Mouse (Mus musculus) E14TG2a.4 (cell line): ENCODE results near the gene Ryr1.

Experiments used
- H3K27me3 ChIP-seq: 2 replicates; pipeline ENCODE4 v1.6.1; 2014; ENCODE audit warnings: low read length, control low read depth; ENCODE audit not compliant: insufficient read depth
- H3K36me3 ChIP-seq: 2 replicates; pipeline ENCODE4 v1.6.1; 2014; ENCODE audit warnings: low read length, control low read depth; ENCODE audit not compliant: insufficient read depth
- H3K4me1 ChIP-seq: replicated peaks from 2 replicates; pipeline ENCODE4 v1.6.1; 2014; ENCODE audit warnings: low read depth, low read length, control low read depth
- H3K4me3 ChIP-seq: replicated peaks from 2 replicates; pipeline ENCODE4 v1.5.1; 2014; ENCODE audit warnings: mild to moderate bottlenecking, low read length
- H3K9me3 ChIP-seq: 2 replicates; pipeline ENCODE4 v1.6.1; 2014; ENCODE audit warnings: low read length, control low read depth
- CTCF ChIP-seq: conservative IDR thresholded peaks from 2 replicates; pipeline ENCODE4 v1.5.1; 2014; ENCODE audit warnings: low read length
- NANOG ChIP-seq: IDR thresholded peaks from 2 replicates; pipeline ENCODE4 v1.6.1; 2014; ENCODE audit warnings: borderline replicate concordance, low read length, mixed read lengths
- POU5F1 ChIP-seq: IDR thresholded peaks from 2 replicates; pipeline ENCODE4 v1.6.1; 2014; ENCODE audit warnings: low read length, borderline replicate concordance

Ryr1 gene

DNA sequence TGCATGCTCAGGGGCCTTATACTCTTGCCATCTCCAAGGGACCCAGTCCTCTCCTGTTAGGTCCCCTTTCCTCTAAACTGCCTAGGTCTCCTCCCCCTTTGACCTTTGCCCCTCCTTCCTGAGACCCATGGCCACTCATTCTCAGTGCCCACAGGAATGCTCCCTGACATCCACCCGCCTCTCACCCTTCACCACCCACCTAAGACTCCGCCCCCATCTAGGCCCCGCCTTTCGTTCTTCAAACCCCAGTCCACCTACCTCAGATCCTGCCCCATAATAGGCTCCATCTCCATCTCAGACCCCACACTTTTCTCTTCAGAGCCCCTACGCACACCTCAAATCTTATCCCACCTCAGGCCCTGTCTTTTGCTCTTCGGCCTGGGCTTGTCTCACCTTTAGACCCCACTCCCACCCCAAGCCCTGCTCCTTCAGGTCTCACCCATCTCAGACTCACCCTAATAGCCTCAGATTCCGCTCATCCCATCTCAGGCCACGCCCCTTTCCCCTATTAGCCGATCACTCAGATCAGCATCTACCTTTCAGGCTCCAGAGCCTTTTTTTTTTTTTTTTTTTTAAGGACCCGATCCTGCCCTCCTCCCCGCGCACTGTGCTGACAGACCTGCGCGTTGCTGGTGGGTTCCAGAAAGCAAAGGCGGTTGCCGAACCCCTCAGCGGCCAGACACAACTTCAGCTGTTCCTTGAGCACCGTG is 6.7 kb downstream of the Ryr1 start:
- TF ChIP-seq POU5F1 (no peak), CTCF (no peak), NANOG (no peak)
- Histone ChIP-seq H3K4me1 (peaks cover 25% of the 10 kb centered on the region), H3K9me3 (no peaks in the 10 kb centered on the region)

DNA sequence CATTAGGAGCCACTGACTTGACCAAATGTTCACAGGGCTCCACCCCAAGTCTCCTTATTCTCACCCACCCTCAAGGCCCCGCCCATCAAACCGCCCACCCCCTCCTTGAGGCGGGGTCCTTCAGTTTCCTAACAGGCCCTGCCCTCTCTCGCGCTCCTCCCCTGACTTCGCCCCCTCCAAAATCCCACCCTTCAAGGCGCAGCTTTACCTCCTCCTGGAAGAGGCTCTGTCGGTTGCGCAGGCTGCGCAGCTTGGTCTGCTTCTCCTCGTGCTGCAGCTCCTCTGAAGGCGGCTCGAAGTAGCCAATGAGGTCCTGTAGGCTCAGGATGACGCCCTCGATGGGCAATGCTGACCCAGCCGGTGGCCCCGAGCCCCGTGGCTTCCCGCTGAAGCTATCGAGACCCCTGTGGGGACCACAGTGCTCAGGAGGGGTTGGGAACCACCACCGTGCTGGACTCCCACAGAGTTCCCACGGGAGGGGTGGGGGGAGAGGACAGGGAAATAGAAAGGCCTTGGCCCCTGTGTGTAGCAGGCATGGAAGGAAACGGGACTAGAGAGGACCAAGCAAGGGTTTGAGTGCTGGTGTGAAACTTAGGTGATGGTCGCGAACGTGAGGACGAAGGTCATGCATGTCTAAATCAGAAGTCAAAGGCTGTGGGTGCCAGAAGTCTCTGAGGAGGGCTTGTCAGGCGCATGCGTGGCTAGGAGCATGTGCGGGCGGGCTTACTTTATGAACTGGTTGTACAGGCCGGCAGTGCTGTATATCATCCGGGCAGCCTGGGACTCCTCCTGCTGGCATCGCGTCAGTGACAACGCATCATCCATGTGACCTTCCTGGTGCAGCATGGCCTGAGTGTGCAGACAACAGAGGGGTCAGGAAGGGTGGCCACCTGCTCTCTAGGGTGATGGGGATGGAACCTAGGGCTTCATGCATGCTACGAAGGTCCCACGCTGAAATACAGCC is 15.7 kb downstream of the Ryr1 start:
- TF ChIP-seq CTCF (no peak), NANOG (no peak), POU5F1 (no peak)
- Histone ChIP-seq H3K9me3 (no peaks in the 10 kb centered on the region), H3K4me3 (peak overlapping the region; percentile 58), H3K4me1 (peaks cover 23% of the 10 kb centered on the region), H3K36me3 (0 out of 2 replicates have a peak, but pooled peaks cover 4% of the 10 kb centered on the region), H3K27me3 (peaks cover 22% of the 10 kb centered on the region)

More for the DNA sequence above, 6.7 kb downstream of the Ryr1 start:
- Histone ChIP-seq H3K4me3 (peak overlapping the region; percentile 59), H3K27me3 (peaks cover 13% of the 10 kb centered on the region; the same call in 1 of the 2 replicates), H3K36me3 (peaks cover 12% of the 10 kb centered on the region)

DNA sequence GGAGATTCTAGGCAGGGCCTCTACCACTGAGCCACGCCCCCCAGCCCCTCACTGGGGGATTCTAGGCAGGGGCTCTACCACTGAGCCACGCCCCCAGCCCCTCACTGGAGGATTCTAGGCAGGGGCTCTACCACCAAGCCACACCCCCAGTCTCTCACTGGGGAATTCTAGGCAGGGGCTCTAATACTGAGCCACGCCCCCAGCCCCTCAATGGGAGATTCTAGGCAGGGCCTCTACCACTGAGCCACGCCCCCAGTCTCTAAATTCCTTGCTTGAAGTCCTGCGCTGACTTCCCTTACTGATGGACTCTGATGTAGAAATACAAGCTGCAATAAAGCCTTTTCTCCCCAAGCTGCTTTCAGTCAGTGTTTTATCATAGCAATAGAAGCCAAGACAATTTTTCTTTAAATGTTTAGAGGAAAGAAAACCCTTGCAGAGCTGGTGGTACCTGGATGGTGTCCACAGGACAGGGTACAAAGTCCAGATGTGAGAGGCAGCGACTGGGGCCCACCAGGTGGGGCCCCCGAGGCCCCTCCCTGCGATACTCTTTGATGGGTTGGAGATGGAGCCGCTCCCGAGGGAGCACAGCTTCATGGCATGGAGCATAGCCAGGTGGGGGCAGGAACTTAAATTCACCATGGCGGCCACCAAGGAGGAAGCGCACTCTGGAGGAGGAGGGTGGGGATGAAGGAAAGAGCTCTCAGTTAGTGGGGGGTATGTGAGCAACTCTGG is 23.5 kb downstream of the Ryr1 start:
- peaks cover 19% of the 10 kb centered on the region; the same call in 1 of the 2 replicates for H3K36me3 ChIP-seq
- H3K9me3 ChIP-seq = peaks cover 5% of the 10 kb centered on the region; the same call in 1 of the 2 replicates
- no peak overlapping the region for H3K4me3 ChIP-seq
- H3K27me3 ChIP-seq = no peaks in the 10 kb centered on the region
- no peak for TF ChIP-seq NANOG
- TF ChIP-seq CTCF = no peak
- TF ChIP-seq POU5F1 = no peak
- peaks cover 30% of the 10 kb centered on the region for H3K4me1 ChIP-seq

DNA sequence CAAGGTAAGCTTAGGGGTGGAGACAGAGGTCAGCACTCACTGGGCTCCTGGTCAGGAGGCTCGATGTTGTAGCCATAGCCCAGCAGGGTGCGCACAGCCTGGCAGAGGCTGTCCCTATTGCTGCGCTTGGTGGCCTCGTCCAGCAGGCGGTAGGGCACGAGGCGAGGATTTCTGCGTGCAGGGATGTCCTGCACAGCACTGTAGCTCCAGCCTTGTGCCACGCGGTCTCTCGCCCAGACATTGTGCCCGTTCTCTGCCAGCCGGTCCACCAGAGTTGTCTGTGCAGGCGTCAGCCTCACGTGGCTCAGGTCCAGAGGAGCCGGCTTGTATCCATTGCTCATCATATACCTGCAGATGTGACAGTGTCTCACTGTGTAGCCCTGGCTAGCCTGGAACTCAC is 27.8 kb downstream of the Ryr1 start:
- no peak for TF ChIP-seq NANOG
- TF ChIP-seq CTCF = no peak
- TF ChIP-seq POU5F1 = no peak
- Histone ChIP-seq H3K27me3 (no peaks in the 10 kb centered on the region), H3K36me3 (peaks cover 18% of the 10 kb centered on the region), H3K4me3 (no peak overlapping the region), H3K9me3 (peaks cover 5% of the 10 kb centered on the region; the same call in 1 of the 2 replicates), H3K4me1 (peaks cover 29% of the 10 kb centered on the region)

DNA sequence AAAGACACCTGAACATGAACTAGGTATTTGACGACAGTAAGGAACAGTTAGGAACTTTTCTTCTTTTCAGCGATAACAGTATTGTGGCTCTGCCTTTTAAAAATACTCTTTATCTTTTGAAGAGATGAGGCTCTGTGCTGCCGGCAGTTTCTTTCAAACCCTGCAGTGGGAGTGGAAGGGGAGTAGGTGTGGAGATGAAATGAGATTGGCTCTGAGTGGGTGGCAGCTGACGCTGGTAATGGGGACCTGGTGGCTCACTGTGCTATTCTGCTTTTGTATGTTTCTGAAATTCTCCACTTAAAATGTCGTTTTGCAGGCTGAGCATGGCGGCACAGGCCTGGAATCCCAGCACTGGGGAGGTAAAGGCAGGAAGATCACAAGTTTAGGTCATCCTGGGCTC is 36.2 kb downstream of the Ryr1 start:
- Histone ChIP-seq H3K27me3 (peaks cover 34% of the 10 kb centered on the region), H3K4me1 (peaks cover 68% of the 10 kb centered on the region), H3K9me3 (no peaks in the 10 kb centered on the region), H3K4me3 (no peak overlapping the region), H3K36me3 (peaks cover 10% of the 10 kb centered on the region)
- TF ChIP-seq POU5F1 (no peak), CTCF (no peak), NANOG (no peak)

DNA sequence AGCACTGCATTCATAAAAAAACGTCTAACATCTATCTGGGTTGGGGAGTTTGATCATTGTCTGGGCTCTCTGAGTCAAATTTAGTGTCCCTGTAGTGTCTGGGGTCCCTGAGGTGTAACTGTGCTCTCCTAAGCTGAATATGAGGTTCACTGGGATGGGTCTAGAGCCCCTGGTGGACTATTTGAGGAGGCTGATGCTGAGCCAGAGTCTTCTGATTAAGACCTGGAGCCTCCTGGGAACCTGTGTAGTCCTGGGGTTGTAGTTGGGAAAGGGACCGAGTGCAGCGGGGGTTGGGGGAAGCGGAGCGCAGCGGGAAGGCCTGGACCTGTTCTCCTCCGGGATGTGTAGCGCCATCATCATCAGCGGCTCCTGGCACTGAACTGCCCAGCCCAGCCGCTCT is 38.1 kb downstream of the Ryr1 start:
- TF ChIP-seq CTCF (no peak), NANOG (no peak), POU5F1 (no peak)
- Histone ChIP-seq H3K9me3 (no peaks in the 10 kb centered on the region), H3K4me1 (peaks cover 70% of the 10 kb centered on the region), H3K27me3 (peaks cover 42% of the 10 kb centered on the region), H3K4me3 (peak overlapping the region; percentile 70), H3K36me3 (peaks cover 8% of the 10 kb centered on the region)

DNA sequence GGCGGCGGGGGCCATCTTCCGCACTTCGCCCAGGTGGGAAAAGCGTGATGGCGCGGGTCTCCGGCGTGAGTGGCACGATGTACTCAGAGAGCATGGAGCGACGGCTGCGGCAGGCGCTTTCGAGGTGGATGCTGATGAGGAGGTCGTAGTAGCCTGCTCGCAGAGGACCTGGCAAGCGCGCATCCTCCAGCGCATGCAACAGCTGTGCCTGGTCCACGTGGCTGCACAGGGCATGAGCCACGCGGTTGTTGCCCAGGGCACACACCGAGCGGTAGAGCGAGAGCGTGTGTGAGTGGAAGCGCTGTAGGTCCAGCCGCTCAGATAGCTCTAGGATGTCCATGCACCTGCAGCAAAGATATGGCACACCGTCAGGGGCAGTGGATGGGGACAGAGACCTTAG is 39.0 kb downstream of the Ryr1 start:
- TF ChIP-seq NANOG (no peak), CTCF (no peak), POU5F1 (no peak)
- Histone ChIP-seq H3K9me3 (no peaks in the 10 kb centered on the region), H3K36me3 (peaks cover 4% of the 10 kb centered on the region; the same call in 1 of the 2 replicates)

DNA sequence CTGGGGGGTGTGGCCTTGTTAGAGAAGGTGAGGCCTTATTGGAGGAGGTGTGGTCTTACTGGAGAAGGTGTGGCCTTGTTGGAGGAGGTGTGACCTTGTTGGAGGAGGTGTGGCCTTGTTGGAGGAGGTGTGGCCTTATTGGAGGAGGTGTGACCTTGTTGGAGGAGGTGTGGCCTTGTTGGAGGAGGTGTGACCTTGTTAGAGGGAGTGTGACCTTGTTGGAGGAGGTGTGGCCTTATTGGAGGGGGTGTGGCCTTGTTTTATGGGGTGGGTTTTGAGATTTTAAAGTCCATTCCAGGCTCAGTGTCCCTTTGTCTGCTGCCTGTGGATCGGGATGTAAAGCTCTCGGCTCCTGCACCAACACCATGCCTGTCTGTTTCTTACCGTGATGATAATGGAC is 40.6 kb downstream of the Ryr1 start:
- TF ChIP-seq CTCF = no peak
- TF ChIP-seq POU5F1 = no peak
- TF ChIP-seq NANOG = no peak
- no peak overlapping the region for H3K4me3 ChIP-seq
- no peaks in the 10 kb centered on the region for H3K9me3 ChIP-seq
- H3K36me3 ChIP-seq = peaks cover 4% of the 10 kb centered on the region; the same call in 1 of the 2 replicates
- H3K4me1 ChIP-seq = peaks cover 66% of the 10 kb centered on the region
- H3K27me3 ChIP-seq = peaks cover 42% of the 10 kb centered on the region

More for the DNA sequence above, 39.0 kb downstream of the Ryr1 start:
- Histone ChIP-seq H3K4me1 (peaks cover 70% of the 10 kb centered on the region), H3K4me3 (peak overlapping the region; percentile 68), H3K27me3 (peaks cover 42% of the 10 kb centered on the region)
